Mouse (Mus musculus) midbrain, embryonic 12.5 days (tissue): ENCODE data around the gene Gm5269. TPM values are rescaled to one million over a fixed set of nuclear protein-coding genes. Genes with fewer than 3 reads are reported as not detected.

Experiments used
- ATAC-seq: fragments of 200-750 bp; cut with Nextera tagmentation; 2 replicates; pipeline ENCODE4 v1.8.0; 2017; ENCODE audit warnings: low read depth, moderate TSS enrichment, moderate library complexity; ENCODE audit not compliant: low FRiP score
- H3K27ac ChIP-seq: fragments of 300-500 bp; sonication (generic); replicated peaks from 2 replicates; pipeline ENCODE4 v1.5.1; 2016; ENCODE audit warnings: mild to moderate bottlenecking
- H3K27me3 ChIP-seq: fragments of 300-500 bp; sonication (generic); 2 replicates; pipeline ENCODE4 v1.6.1; 2016; ENCODE audit warnings: mild to moderate bottlenecking
- H3K36me3 ChIP-seq: fragments of 300-500 bp; sonication (generic); 2 replicates; pipeline ENCODE4 v1.6.1; 2016
- H3K4me1 ChIP-seq: fragments of 300-500 bp; sonication (generic); 2 replicates; pipeline ENCODE4 v1.6.1; 2016
- H3K4me2 ChIP-seq: fragments of 300-500 bp; sonication (generic); replicated peaks from 2 replicates; pipeline ENCODE4 v1.6.1; 2016; ENCODE audit warnings: mild to moderate bottlenecking, moderate library complexity
- H3K4me3 ChIP-seq: fragments of 300-500 bp; sonication (generic); 2 replicates; pipeline ENCODE4 v1.5.1; 2016; ENCODE audit warnings: mild to moderate bottlenecking
- H3K9ac ChIP-seq: fragments of 300-500 bp; sonication (generic); replicated peaks from 2 replicates; pipeline ENCODE4 v1.6.1; 2016; ENCODE audit warnings: mild to moderate bottlenecking, moderate library complexity
- H3K9me3 ChIP-seq: fragments of 300-500 bp; sonication (generic); 2 replicates; pipeline ENCODE4 v1.6.1; 2016; ENCODE audit warnings: mild to moderate bottlenecking
- WGBS: fragments of 180-500 bp; shearing (Covaris S2); methylation state at CpG from one replicate; pipeline ENCODE4 v1.1.7; 2016; 5-methylcytosine and 5-hydroxymethylcytosine counted together
- polyA plus RNA-seq: library from polyadenylated mRNA; unstranded; fragments of >200 nt; fragmentation: Nextera tagmentation; extraction: Ambion mirVana; gene quantifications from 2 replicates; pipeline ENCODE4 v1.2.1, GENCODE M21; 2016

The Gm5269 gene
- polyA plus RNA-seq, 1 experiment from 2014 or later = not detected

GRCm38 (mm10) chr1:45845466-45845865 lies 44.6 kb downstream of the Gm5269 start:
- Histone ChIP-seq H3K4me2 (no peak overlapping the region), H3K36me3 (no peaks in the 10 kb centered on the region), H3K4me3 (no peak overlapping the region), H3K9me3 (no peaks in the 10 kb centered on the region), H3K9ac (no peak overlapping the region), H3K4me1 (no peaks in the 10 kb centered on the region), H3K27me3 (no peaks in the 10 kb centered on the region), H3K27ac (no peak overlapping the region)
- 84% methylated on average over 1 of the region's 1 CpGs for WGBS
- ATAC-seq = no peak

Other genes with a start within 250 kb of the Gm5269 start
- 69.9 and 70.1 TPM in 2 replicates for gene Wdr75, start 95.1 kb downstream of the Gm5269 start, polyA plus RNA-seq
- gene Slc40a1, start 36.2 kb upstream of the Gm5269 start, polyA plus RNA-seq = 25.8 and 27.7 TPM in 2 replicates
- 2.0 and 2.8 TPM in 2 replicates for gene Dnah7b, start 176.0 kb upstream of the Gm5269 start, polyA plus RNA-seq